Mouse (Mus musculus) liver, embryonic 16.5 days (tissue): ENCODE results near the gene Rnf223. TPM values are rescaled to one million over a fixed set of nuclear protein-coding genes. Genes with fewer than 3 reads are reported as not detected.
A peak's percentile ranks its signal among the peaks of the same experiment; 100 is the strongest.

Experiments used
- ATAC-seq: fragments of 200-750 bp; cut with Nextera tagmentation; 2 replicates; pipeline ENCODE4 v1.8.0; 2017; ENCODE audit warnings: low read depth, mild to moderate bottlenecking, moderate number of reproducible peaks, moderate library complexity
- H3K27ac ChIP-seq: fragments of 300-500 bp; sonication (generic); 2 replicates; pipeline ENCODE4 v1.5.1; 2014; ENCODE audit warnings: mild to moderate bottlenecking, low read length
- H3K27me3 ChIP-seq: fragments of 300-500 bp; sonication (generic); 2 replicates; pipeline ENCODE4 v1.6.1; 2014; ENCODE audit warnings: low read depth, low read length, mixed read lengths; ENCODE audit not compliant: control insufficient read depth, insufficient read depth
- H3K36me3 ChIP-seq: fragments of 300-500 bp; sonication (generic); 2 replicates; pipeline ENCODE4 v1.6.1; 2014; ENCODE audit warnings: mild to moderate bottlenecking; ENCODE audit not compliant: control insufficient read depth, insufficient read depth
- H3K4me1 ChIP-seq: fragments of 300-500 bp; sonication (generic); 2 replicates; pipeline ENCODE4 v1.6.1; 2014; ENCODE audit warnings: low read depth, low read length, mixed read lengths; ENCODE audit not compliant: control insufficient read depth
- H3K4me2 ChIP-seq: fragments of 300-500 bp; sonication (generic); 2 replicates; pipeline ENCODE4 v1.6.1; 2014; ENCODE audit warnings: low read depth, low read length, mixed read lengths
- H3K4me3 ChIP-seq: fragments of 300-500 bp; sonication (generic); 2 replicates; pipeline ENCODE4 v1.5.1; 2014; ENCODE audit warnings: low read depth, mild to moderate bottlenecking, low read length
- H3K9ac ChIP-seq: fragments of 300-500 bp; sonication (generic); 2 replicates; pipeline ENCODE4 v1.6.1; 2014; ENCODE audit warnings: low read depth, low read length
- H3K9me3 ChIP-seq: fragments of 300-500 bp; sonication (generic); replicated peaks from 2 replicates; pipeline ENCODE4 v1.6.1; 2016; ENCODE audit warnings: low read length; ENCODE audit not compliant: control insufficient read depth
- WGBS: fragments of 180-500 bp; shearing (Covaris S2); extraction: QIAGEN DNeasy Blood & Tissue Kit; methylation state at CpG from one replicate; pipeline ENCODE4 v1.1.7; 2014; ENCODE audit not compliant: insufficient replicate concordance; 5-methylcytosine and 5-hydroxymethylcytosine counted together
- polyA plus RNA-seq: library from polyadenylated mRNA; unstranded; fragments of >200 nt; fragmentation: Nextera tagmentation; extraction: Ambion mirVana; gene quantifications from 2 replicates; pipeline ENCODE4 v1.2.1, GENCODE M21; 2015

The Rnf223 gene
- 0.06 and 0.09 TPM in 2 replicates for polyA plus RNA-seq

DNA sequence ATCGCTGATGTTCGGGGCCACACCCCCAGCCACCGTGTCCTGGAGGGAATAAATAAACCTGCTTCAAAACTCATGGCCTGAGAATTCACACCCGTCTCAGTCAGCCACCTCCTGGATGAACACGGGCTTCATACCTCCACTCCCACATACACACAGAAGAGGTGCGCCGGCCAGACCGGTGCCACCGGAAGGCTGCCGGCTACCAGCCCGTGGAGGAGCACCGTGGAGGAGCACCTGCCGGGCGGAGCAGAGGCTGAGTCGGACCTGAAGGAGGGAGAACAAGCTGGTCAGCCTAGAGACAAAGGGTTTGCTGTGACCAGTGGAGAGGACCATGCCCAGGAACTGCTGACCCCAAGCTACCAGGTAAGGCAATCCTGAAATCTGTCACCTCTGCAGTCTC lies at the start of gene Rnf223:
TSS of gene Rnf223 (plus strand) at position 78 of the 400 bp plus-strand sequence.
- Histone ChIP-seq H3K27ac (no peak within 1 kb of the TSS), H3K27me3 (no peaks in the 10 kb centered on the region), H3K9me3 (no peaks in the 10 kb centered on the region), H3K9ac (no peak within 1 kb of the TSS), H3K36me3 (no peaks in the 10 kb centered on the region), H3K4me3 (no peak within 1 kb of the TSS), H3K4me2 (no peak within 1 kb of the TSS), H3K4me1 (peaks cover 4% of the 10 kb centered on the region; the same call in 1 of the 2 replicates)
- 70% methylated on average over 15 of the region's 15 CpGs for WGBS
- no peak for ATAC-seq

- no peak for ATAC-seq
- H3K4me3 ChIP-seq: no peak overlapping the region
- no peaks in the 10 kb centered on the region for H3K36me3 ChIP-seq
- H3K9ac ChIP-seq: no peak overlapping the region
- 41% methylated on average over 4 of the region's 4 CpGs for WGBS
- H3K27me3 ChIP-seq: peaks cover 7% of the 10 kb centered on the region
- H3K9me3 ChIP-seq: no peaks in the 10 kb centered on the region
- H3K4me2 ChIP-seq: 0 out of 2 replicates have a peak overlapping the region, but pooled peaks have one; percentile 1
- H3K4me1 ChIP-seq: peaks cover 4% of the 10 kb centered on the region; the same call in 1 of the 2 replicates
- H3K27ac ChIP-seq: no peak overlapping the region
These were observed 47.6 kb upstream of the Rnf223 start for GRCm38 (mm10) chr4:156082621-156083234.

GRCm38 (mm10) chr4:156083348-156083747 lies 47.0 kb upstream of the Rnf223 start:
- Histone ChIP-seq H3K9ac (no peak overlapping the region), H3K27ac (peak overlapping the region; percentile 4; the same call in 1 of the 2 replicates), H3K4me2 (peak overlapping the region; percentile 8; the same call in 1 of the 2 replicates), H3K36me3 (no peaks in the 10 kb centered on the region), H3K27me3 (peaks cover under 1% of the 10 kb centered on the region), H3K4me1 (no peaks in the 10 kb centered on the region; the same call in 1 of the 2 replicates), H3K4me3 (no peak overlapping the region), H3K9me3 (no peaks in the 10 kb centered on the region)
- 67% methylated on average over 5 of the region's 5 CpGs for WGBS
- peak; percentile 48; the same call in 1 of the 2 replicates for ATAC-seq

- H3K4me2 ChIP-seq: no peak overlapping the region
- no peak overlapping the region for H3K9ac ChIP-seq
These were observed 46.0 kb upstream of the Rnf223 start for GRCm38 (mm10) chr4:156084096-156084879.

GRCm38 (mm10) chr4:156085256-156085655 lies 45.1 kb upstream of the Rnf223 start:
- no peak for ATAC-seq

More at GRCm38 (mm10) chr4:156084096-156084879, 46.0 kb upstream of the Rnf223 start:
- H3K36me3 ChIP-seq: no peaks in the 10 kb centered on the region
- WGBS: 61% methylated on average over 9 of the region's 9 CpGs
- no peaks in the 10 kb centered on the region for H3K27me3 ChIP-seq
- peak overlapping the region; percentile 4; the same call in 1 of the 2 replicates for H3K27ac ChIP-seq
- H3K4me1 ChIP-seq: no peaks in the 10 kb centered on the region; the same call in 1 of the 2 replicates
- H3K9me3 ChIP-seq: no peaks in the 10 kb centered on the region
- ATAC-seq: no peak
- H3K4me3 ChIP-seq: no peak overlapping the region

DNA sequence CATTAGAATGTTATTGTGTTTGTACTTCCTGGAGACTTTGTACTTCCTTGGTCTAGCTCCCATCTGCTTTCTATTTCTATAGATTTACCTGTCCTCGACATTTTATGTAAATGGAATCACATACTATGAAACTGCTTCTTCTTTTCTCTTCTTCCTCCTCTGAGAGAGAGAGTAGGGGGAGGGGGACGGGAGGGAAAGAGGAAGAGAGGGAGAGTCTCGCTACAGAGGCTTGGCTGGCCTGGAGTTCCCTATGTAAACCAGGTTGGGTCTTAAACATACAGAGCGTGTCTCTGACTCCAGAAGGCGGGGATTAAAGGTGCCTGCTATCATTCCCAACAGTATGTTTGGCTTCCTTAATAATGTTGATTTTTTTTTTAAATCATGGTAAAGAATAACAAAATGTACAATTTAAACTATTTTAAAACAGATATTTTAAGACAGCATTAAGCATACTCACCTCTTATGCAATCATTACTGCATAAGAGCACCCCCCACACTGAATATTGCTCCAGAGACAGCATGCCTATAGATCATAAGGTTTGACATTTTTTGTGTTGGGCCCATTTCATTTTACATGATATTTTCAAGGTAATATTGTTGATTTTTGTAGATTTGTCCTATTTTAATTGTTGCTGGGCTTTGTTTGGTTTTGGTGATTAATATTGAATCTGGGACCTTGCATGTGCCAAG lies 42.8 kb upstream of the Rnf223 start:
- no peaks in the 10 kb centered on the region for H3K27me3 ChIP-seq
- ATAC-seq: no peak
- peaks cover 6% of the 10 kb centered on the region; the same call in 1 of the 2 replicates for H3K4me1 ChIP-seq
- no peak overlapping the region for H3K9ac ChIP-seq
- H3K27ac ChIP-seq: no peak overlapping the region
- no peak overlapping the region for H3K4me2 ChIP-seq
- no peaks in the 10 kb centered on the region for H3K9me3 ChIP-seq
- no peak overlapping the region for H3K4me3 ChIP-seq
- H3K36me3 ChIP-seq: no peaks in the 10 kb centered on the region
- WGBS: 7% methylated on average over 5 of the region's 5 CpGs

More at GRCm38 (mm10) chr4:156085256-156085655, 45.1 kb upstream of the Rnf223 start:
- 66% methylated on average over 8 of the region's 8 CpGs for WGBS
- no peak overlapping the region; the same call in 1 of the 2 replicates for H3K27ac ChIP-seq
- H3K36me3 ChIP-seq: no peaks in the 10 kb centered on the region
- H3K4me2 ChIP-seq: no peak overlapping the region
- H3K9ac ChIP-seq: no peak overlapping the region
- no peaks in the 10 kb centered on the region; the same call in 1 of the 2 replicates for H3K4me1 ChIP-seq
- H3K9me3 ChIP-seq: no peaks in the 10 kb centered on the region
- H3K27me3 ChIP-seq: no peaks in the 10 kb centered on the region
- H3K4me3 ChIP-seq: no peak overlapping the region

GRCm38 (mm10) chr4:156091236-156091635 lies 39.1 kb upstream of the Rnf223 start:
- no peak overlapping the region for H3K4me2 ChIP-seq
- peak; percentile 88 for ATAC-seq
- no peak overlapping the region for H3K4me3 ChIP-seq
- H3K27ac ChIP-seq: no peak overlapping the region
- no peaks in the 10 kb centered on the region for H3K9me3 ChIP-seq
- peaks cover 11% of the 10 kb centered on the region for H3K4me1 ChIP-seq
- no peaks in the 10 kb centered on the region for H3K36me3 ChIP-seq
- WGBS: 52% methylated on average over 1 of the region's 1 CpGs
- no peak overlapping the region for H3K9ac ChIP-seq
- no peaks in the 10 kb centered on the region for H3K27me3 ChIP-seq

GRCm38 (mm10) chr4:156092765-156093164 lies 37.5 kb upstream of the Rnf223 start:
- peaks cover 11% of the 10 kb centered on the region for H3K4me1 ChIP-seq
- no peaks in the 10 kb centered on the region for H3K36me3 ChIP-seq
- H3K9ac ChIP-seq: no peak overlapping the region
- H3K27ac ChIP-seq: no peak overlapping the region
- no peak overlapping the region for H3K4me3 ChIP-seq
- H3K4me2 ChIP-seq: no peak overlapping the region
- 39% methylated on average over 1 of the region's 1 CpGs for WGBS
- H3K27me3 ChIP-seq: no peaks in the 10 kb centered on the region
- no peak for ATAC-seq
- H3K9me3 ChIP-seq: no peaks in the 10 kb centered on the region
